Mouse (Mus musculus) myocyte (in vitro differentiated cells): ENCODE results near the gene Ttc29.

Experiments
- MYOG ChIP-seq, 3 experiments: IDR thresholded peaks; one replicate each; pipeline ENCODE4 v1.6.1; 2011; ENCODE audit warnings: control low read depth in 2 of 3, low read depth in 2 of 3, mild to moderate bottlenecking in 2 of 3; ENCODE audit not compliant: insufficient read length in 2 of 3, control insufficient read depth in 1 of 3, insufficient read depth in 1 of 3
- POLR2A ChIP-seq: IDR thresholded peaks from one replicate; pipeline ENCODE4 v1.6.1; 2011; ENCODE audit warnings: low read depth, mild to moderate bottlenecking, control low read depth, moderate library complexity; ENCODE audit not compliant: insufficient read length

GRCm38 (mm10) chr8:78426455-78426854, 213.4 kb downstream of the Ttc29 start:
- TF ChIP-seq POLR2A = no peak
- TF ChIP-seq MYOG (IDR thresholded peaks at IDR 0.05; ENCODE audit: control insufficient read depth in 1 of 3, insufficient read depth in 1 of 3, insufficient read length in 2 of 3, low read depth in 2 of 3) = no peak
